Mouse (Mus musculus): ENCODE results near the gene Gm3952. TPM values are rescaled to one million over a fixed set of nuclear protein-coding genes. Genes with fewer than 3 reads are reported as not detected.

Gene Gm3952
- polyA plus RNA-seq, 1 experiment from 2014 or later: not detected

Other genes starting within 250 kb of the Gm3952 start
- 310 to 487 TPM (median 468 TPM) in 3 replicates for gene Itgb1, start 113.0 kb downstream of the Gm3952 start, polyA plus RNA-seq (2018)

All from macrophage (primary cell).